Comparison of ENCODE assay signal across 10 mouse cellular contexts in genomic region chr9:67036527-67037118, GRCm38 (mm10). TPM values are rescaled to one million over a fixed set of nuclear protein-coding genes. Genes with fewer than 3 reads are reported as not detected.
DNase-seq lines count a peak whose midpoint lies in the region; ATAC-seq and TF ChIP-seq lines count a peak whose summit lies in the region.
"Had no signal": no experiment of that assay in that cellular context is flagged by ENCODE, and none has a peak within 500 bp of the region (broad histone marks: within the 10 kb centered on the region; RNA-seq: fewer than 3 reads in every experiment).

No protein-coding gene starts in this region.

- H3K4me2 ChIP-seq in intestine, embryonic 14.5 days (ENCODE audit: low read length), result no peak overlapping the region
- no peak overlapping the region for H3K4me2 ChIP-seq in intestine, postnatal 0 days (replicated peaks; ENCODE audit: low read depth)
- 0 out of 2 replicates have a peak overlapping the region, but pooled peaks have one; percentile 51 for H3K4me2 ChIP-seq in CH12.LX (ENCODE audit: insufficient read depth, low read depth, poor library complexity, severe bottlenecking)
- 0 out of 2 replicates have a peak overlapping the region, but pooled peaks have one; percentile 5 for H3K4me2 ChIP-seq in limb, embryonic 15.5 days
- no peak overlapping the region for H3K4me2 ChIP-seq in forebrain, embryonic 15.5 days (replicated peaks)
- H3K4me2 ChIP-seq in forebrain, embryonic 16.5 days (ENCODE audit: low read length), result no peak overlapping the region

- in situ Hi-C loops in CH12.LX (cut with MboI; ENCODE audit: low pct_ligation_motif_present, low pct_unique_long_range_greater_than_20kb, low sequenced_read_pairs), result no loop called here

- H3K27me3 ChIP-seq in intestine, embryonic 14.5 days (replicated peaks; ENCODE audit: control insufficient read depth, insufficient read depth, low read length), result no peaks in the 10 kb centered on the region
- H3K27me3 ChIP-seq in intestine, postnatal 0 days (replicated peaks; ENCODE audit: control insufficient read depth, insufficient read depth, low read length), result no peaks in the 10 kb centered on the region
- no peaks in the 10 kb centered on the region for H3K27me3 ChIP-seq in CH12.LX (replicated peaks)
- H3K27me3 ChIP-seq in limb, embryonic 15.5 days, result no peaks in the 10 kb centered on the region
- H3K27me3 ChIP-seq in forebrain, embryonic 15.5 days, result no peaks in the 10 kb centered on the region
- H3K27me3 ChIP-seq in forebrain, embryonic 16.5 days (replicated peaks; ENCODE audit: control insufficient read depth, insufficient read depth, low read length), result no peaks in the 10 kb centered on the region
- H3K27me3 ChIP-seq: Patski had no signal

- no peak overlapping the region for H3K9ac ChIP-seq in intestine, embryonic 14.5 days (ENCODE audit: low read length)
- no peak overlapping the region for H3K9ac ChIP-seq in intestine, postnatal 0 days (ENCODE audit: low read depth, low read length)
- no peak overlapping the region for H3K9ac ChIP-seq in CH12.LX (ENCODE audit: insufficient read depth, low read depth)
- H3K9ac ChIP-seq in limb, embryonic 15.5 days, result no peak overlapping the region
- H3K9ac ChIP-seq in forebrain, embryonic 15.5 days (replicated peaks), result no peak overlapping the region
- H3K9ac ChIP-seq in forebrain, embryonic 16.5 days (replicated peaks; ENCODE audit: low read depth, low read length), result no peak overlapping the region

- TF ChIP-seq RAD21 in CH12.LX (IDR thresholded peaks at IDR 0.05; ENCODE audit: low read depth, low read length), result no peak

- 0 out of 2 replicates have a peak, but pooled peaks cover 2% of the 10 kb centered on the region for H3K79me2 ChIP-seq in CH12.LX (replicated peaks; ENCODE audit: control insufficient read depth, extremely low read depth, insufficient read depth, poor library complexity, severe bottlenecking)

- H3K9me3 ChIP-seq in intestine, embryonic 14.5 days (ENCODE audit: control insufficient read depth, low read length), result peaks cover 14% of the 10 kb centered on the region; the same call in 1 of the 2 replicates
- no peaks in the 10 kb centered on the region for H3K9me3 ChIP-seq in intestine, postnatal 0 days (ENCODE audit: control insufficient read depth)
- H3K9me3 ChIP-seq in CH12.LX (replicated peaks; ENCODE audit: low read length), result peaks cover 11% of the 10 kb centered on the region
- H3K9me3 ChIP-seq in limb, embryonic 15.5 days, result peaks cover 5% of the 10 kb centered on the region; the same call in 1 of the 2 replicates
- no peaks in the 10 kb centered on the region for H3K9me3 ChIP-seq in forebrain, embryonic 15.5 days
- H3K9me3 ChIP-seq in forebrain, embryonic 16.5 days (ENCODE audit: control insufficient read depth, low read length), result no peaks in the 10 kb centered on the region; the same call in 1 of the 2 replicates

- WGBS in intestine, embryonic 14.5 days, result 55% methylated on average over 2 of the region's 2 CpGs
- 30% methylated on average over 2 of the region's 2 CpGs for WGBS in intestine, postnatal 0 days
- WGBS in limb, embryonic 15.5 days, result 26% methylated on average over 2 of the region's 2 CpGs
- 74% methylated on average over 2 of the region's 2 CpGs for WGBS in forebrain, embryonic 15.5 days
- 83% methylated on average over 2 of the region's 2 CpGs for WGBS in forebrain, embryonic 16.5 days

- peaks cover 83% of the 10 kb centered on the region for H3K36me3 ChIP-seq in intestine, embryonic 14.5 days (ENCODE audit: control insufficient read depth, insufficient read depth, low read length)
- H3K36me3 ChIP-seq in intestine, postnatal 0 days (ENCODE audit: control insufficient read depth, insufficient read depth), result peaks cover 48% of the 10 kb centered on the region
- H3K36me3 ChIP-seq in CH12.LX (replicated peaks in 1 of 2; ENCODE audit: control insufficient read depth in 1 of 2, insufficient read depth in 1 of 2, low read length in 1 of 2), result peaks cover 35 to 75% of the 10 kb centered on the region in 2 experiments
- peaks cover 58% of the 10 kb centered on the region for H3K36me3 ChIP-seq in limb, embryonic 15.5 days
- peaks cover 44% of the 10 kb centered on the region for H3K36me3 ChIP-seq in forebrain, embryonic 15.5 days
- H3K36me3 ChIP-seq in forebrain, embryonic 16.5 days (ENCODE audit: control insufficient read depth, insufficient read depth), result peaks cover 27% of the 10 kb centered on the region

- DNase-seq in intestine, embryonic 14.5 days (ENCODE audit: low spot score), result no peak
- DNase-seq in CH12.LX (ENCODE audit: extremely low read depth), result no peak
- DNase-seq in c-Kit-positive CD71-positive TER-119-positive erythroid progenitor cells, embryonic 14.5 days (ENCODE audit: low spot score), result no peak
- DNase-seq: thymus, postnatal 4 days had no signal

- no peak for TF ChIP-seq CTCF in intestine, postnatal 0 days (IDR thresholded peaks at IDR 0.05; ENCODE audit: low read depth)
- TF ChIP-seq CTCF in CH12.LX (conservative IDR thresholded peaks at IDR 0.05 in 1 of 2, IDR thresholded peaks at IDR 0.05 in 1 of 2; ENCODE audit: low read depth in 2 of 2, low read length in 2 of 2), result no peak

- no peak for TF ChIP-seq POLR2A in CH12.LX (IDR thresholded peaks at IDR 0.05; ENCODE audit: low read depth, low read length)

- no peak for TF ChIP-seq EP300 in CH12.LX (IDR thresholded peaks at IDR 0.05; ENCODE audit: low read length)

- H3K4me1 ChIP-seq in intestine, embryonic 14.5 days (replicated peaks; ENCODE audit: control insufficient read depth, insufficient read depth, low read length), result peaks cover 25% of the 10 kb centered on the region
- H3K4me1 ChIP-seq in intestine, postnatal 0 days (replicated peaks; ENCODE audit: control insufficient read depth, insufficient read depth, low read length), result peaks cover 10% of the 10 kb centered on the region
- peaks cover 4 to 57% of the 10 kb centered on the region in 2 experiments for H3K4me1 ChIP-seq in CH12.LX (ENCODE audit: control insufficient read depth in 1 of 2, insufficient read depth in 2 of 2)
- peaks cover 39% of the 10 kb centered on the region for H3K4me1 ChIP-seq in brown adipose tissue, adult 24 weeks (ENCODE audit: control insufficient read depth, insufficient read depth, insufficient read length, low read length)
- peaks cover 39% of the 10 kb centered on the region for H3K4me1 ChIP-seq in limb, embryonic 15.5 days
- peaks cover 29% of the 10 kb centered on the region for H3K4me1 ChIP-seq in forebrain, embryonic 15.5 days
- H3K4me1 ChIP-seq in forebrain, embryonic 16.5 days (replicated peaks; ENCODE audit: control insufficient read depth, insufficient read depth, low read length), result peaks cover 22% of the 10 kb centered on the region

- no peak overlapping the region for H3K4me3 ChIP-seq in intestine, embryonic 14.5 days (ENCODE audit: low read depth, low read length)
- H3K4me3 ChIP-seq in intestine, postnatal 0 days (ENCODE audit: low read depth, low read length), result no peak overlapping the region
- no peak overlapping the region for H3K4me3 ChIP-seq in CH12.LX (replicated peaks in 1 of 3; ENCODE audit: low read depth in 2 of 3, low read length in 2 of 3, poor library complexity in 1 of 3)
- H3K4me3 ChIP-seq in brown adipose tissue, adult 24 weeks (ENCODE audit: insufficient read depth, low read depth, low read length), result no peak overlapping the region
- H3K4me3 ChIP-seq in limb, embryonic 15.5 days, result no peak overlapping the region
- H3K4me3 ChIP-seq in forebrain, embryonic 15.5 days, result no peak overlapping the region
- H3K4me3 ChIP-seq in forebrain, embryonic 16.5 days (replicated peaks; ENCODE audit: low read length), result no peak overlapping the region

- H3K27ac ChIP-seq in intestine, embryonic 14.5 days (ENCODE audit: low read depth), result 0 out of 2 replicates have a peak overlapping the region, but pooled peaks have one; percentile 9
- H3K27ac ChIP-seq in intestine, postnatal 0 days (ENCODE audit: low read depth, low read length), result no peak overlapping the region
- H3K27ac ChIP-seq in CH12.LX (ENCODE audit: insufficient read depth, low read depth), result no peak overlapping the region
- peak overlapping the region; percentile 92 for H3K27ac ChIP-seq in brown adipose tissue, adult 24 weeks (replicated peaks; ENCODE audit: low read depth, low read length)
- H3K27ac ChIP-seq in limb, embryonic 15.5 days, result peak overlapping the region; percentile 63
- no peak overlapping the region for H3K27ac ChIP-seq in forebrain, embryonic 15.5 days (replicated peaks)
- no peak overlapping the region for H3K27ac ChIP-seq in forebrain, embryonic 16.5 days (ENCODE audit: low read length)

- no peak for ATAC-seq in intestine, embryonic 14.5 days (replicated peaks; ENCODE audit: low FRiP score, low TSS enrichment, low read depth)
- no peak for ATAC-seq in intestine, postnatal 0 days
- no peak for ATAC-seq in limb, embryonic 15.5 days (ENCODE audit: insufficient number of reproducible peaks, low FRiP score, low TSS enrichment, low read depth)
- ATAC-seq in forebrain, embryonic 15.5 days (replicated peaks), result no peak
- ATAC-seq in forebrain, embryonic 16.5 days, result no peak
- ATAC-seq: Patski had no signal

- dilution Hi-C loops in CH12.LX (cut with MboI; ENCODE audit: extremely low pct_ligation_motif_present, extremely low pct_unique_long_range_greater_than_20kb, low sequenced_read_pairs), result no loop called here

TF ChIP-seq in CH12.LX, 34 proteins besides CTCF, POLR2A, EP300 and RAD21:
- TF ChIP-seq MAZ (IDR thresholded peaks at IDR 0.05; ENCODE audit: low read depth, low read length) (no peak), NELFE (IDR thresholded peaks at IDR 0.05; ENCODE audit: low read depth, low read length) (no peak), CHD2 (IDR thresholded peaks at IDR 0.05; ENCODE audit: low read length) (no peak), USF2 (conservative IDR thresholded peaks at IDR 0.05; ENCODE audit: low read depth, low read length) (no peak), JUN (IDR thresholded peaks at IDR 0.05; ENCODE audit: insufficient read depth, low read depth, low read length) (no peak), JUND (conservative IDR thresholded peaks at IDR 0.05; ENCODE audit: low read depth, low read length) (no peak)

RNA-seq across cellular contexts. Expression of gene Tpm1, which starts 12.6 kb away (rescaled TPM):
- polyA plus RNA-seq in intestine, embryonic 14.5 days (2014; fragmentation: Nextera tagmentation; extraction: Ambion mirVana), result 1,186 and 1,326 TPM in 2 replicates
- 1,318 and 1,424 TPM in 2 replicates for polyA plus RNA-seq in intestine, postnatal 0 days (2015; fragmentation: Nextera tagmentation; extraction: Ambion mirVana)
- total RNA-seq in CH12.LX (2012; rRNA removed) (34.6 and 34.9 TPM in 2 replicates), CH12.LX (2014; rRNA removed) (63.1 and 67.2 TPM in 2 replicates)
- polyA plus RNA-seq in CH12.LX (2012; ENCODE audit: insufficient read length, low read depth), result 178 and 213 TPM in 2 replicates
- polyA plus RNA-seq in brown adipose tissue, adult 24 weeks (2012; ENCODE audit: insufficient read depth, insufficient read length, missing spikeins), result 270 and 325 TPM in 2 replicates
- 710 and 1,010 TPM in 2 replicates for polyA plus RNA-seq in limb, embryonic 15.5 days (2015; fragmentation: Nextera tagmentation; extraction: Ambion mirVana)
- polyA plus RNA-seq in forebrain, embryonic 15.5 days (2015; fragmentation: Nextera tagmentation; extraction: Ambion mirVana), result 118 and 121 TPM in 2 replicates
- 120 and 127 TPM in 2 replicates for polyA plus RNA-seq in forebrain, embryonic 16.5 days (2015; fragmentation: Nextera tagmentation; extraction: Ambion mirVana)

Comparison
In these comparisons a context has a peak if more than half of its experiments do, and no peak if none do; other contexts are left out.
1. H3K27ac ChIP-seq: peak in intestine, embryonic 14.5 days (single experiment), brown adipose tissue, adult 24 weeks (single experiment) and limb, embryonic 15.5 days (single experiment); none in intestine, postnatal 0 days (single experiment), CH12.LX (single experiment), forebrain, embryonic 15.5 days (single experiment) and forebrain, embryonic 16.5 days (single experiment).
2. H3K4me2 ChIP-seq: peak in CH12.LX (single experiment) and limb, embryonic 15.5 days (single experiment); none in intestine, embryonic 14.5 days (single experiment), intestine, postnatal 0 days (single experiment), forebrain, embryonic 15.5 days (single experiment) and forebrain, embryonic 16.5 days (single experiment).